Comparison of ENCODE assay signal across 8 mouse cellular contexts in genomic region chrX:50576824-50577223, GRCm38 (mm10).
DNase-seq lines count a peak whose midpoint lies in the region; ATAC-seq and TF ChIP-seq lines count a peak whose summit lies in the region.

No protein-coding gene starts in this region.

- H3K4me2 ChIP-seq in forebrain, postnatal 0 days (ENCODE audit: low read depth), result peak overlapping the region; percentile 31
- 0 out of 2 replicates have a peak overlapping the region, but pooled peaks have one; percentile 30 for H3K4me2 ChIP-seq in intestine, embryonic 15.5 days (replicated peaks)
- peak overlapping the region; percentile 20; the same call in 1 of the 2 replicates for H3K4me2 ChIP-seq in liver, embryonic 16.5 days (ENCODE audit: low read depth, low read length)

- 49% methylated on average over 7 of the region's 7 CpGs for WGBS in forebrain, postnatal 0 days
- WGBS in intestine, embryonic 15.5 days, result 57% methylated on average over 7 of the region's 7 CpGs
- 33% methylated on average over 7 of the region's 7 CpGs for WGBS in liver, embryonic 16.5 days (ENCODE audit: insufficient replicate concordance)

- TF ChIP-seq CTCF in forebrain, postnatal 0 days (IDR thresholded peaks at IDR 0.05; ENCODE audit: low read depth), result peak; percentile 53

- H3K36me3 ChIP-seq in forebrain, postnatal 0 days (ENCODE audit: insufficient read depth), result 0 out of 2 replicates have a peak, but pooled peaks cover 4% of the 10 kb centered on the region
- no peaks in the 10 kb centered on the region for H3K36me3 ChIP-seq in intestine, embryonic 15.5 days
- no peaks in the 10 kb centered on the region for H3K36me3 ChIP-seq in liver, embryonic 16.5 days (ENCODE audit: control insufficient read depth, insufficient read depth)

- ATAC-seq in forebrain, postnatal 0 days, result no peak; the same call in 1 of the 2 replicates
- 0 out of 2 replicates have a peak, but pooled peaks have one; percentile 15 for ATAC-seq in intestine, embryonic 15.5 days
- no peak for ATAC-seq in liver, embryonic 16.5 days (ENCODE audit: low read depth)
- no peak for ATAC-seq in inflammation-experienced regulatory T-cells, adult 6 months

- no peaks in the 10 kb centered on the region for H3K9me3 ChIP-seq in forebrain, postnatal 0 days (ENCODE audit: low read length)
- no peaks in the 10 kb centered on the region for H3K9me3 ChIP-seq in intestine, embryonic 15.5 days
- H3K9me3 ChIP-seq in liver, embryonic 16.5 days (replicated peaks; ENCODE audit: control insufficient read depth, low read length), result no peaks in the 10 kb centered on the region

- H3K27me3 ChIP-seq in forebrain, postnatal 0 days (ENCODE audit: insufficient read depth, low read length), result no peaks in the 10 kb centered on the region
- H3K27me3 ChIP-seq in intestine, embryonic 15.5 days (replicated peaks), result no peaks in the 10 kb centered on the region
- H3K27me3 ChIP-seq in liver, embryonic 16.5 days (ENCODE audit: control insufficient read depth, insufficient read depth, low read depth, low read length), result no peaks in the 10 kb centered on the region

- H3K4me1 ChIP-seq in forebrain, postnatal 0 days (ENCODE audit: insufficient read depth), result no peaks in the 10 kb centered on the region
- H3K4me1 ChIP-seq in intestine, embryonic 15.5 days (replicated peaks), result no peaks in the 10 kb centered on the region
- H3K4me1 ChIP-seq in liver, embryonic 16.5 days (ENCODE audit: control insufficient read depth, low read depth, low read length), result no peaks in the 10 kb centered on the region

- H3K4me3 ChIP-seq in forebrain, postnatal 0 days (ENCODE audit: low read depth, low read length), result no peak overlapping the region
- 0 out of 2 replicates have a peak overlapping the region, but pooled peaks have one; percentile 14 for H3K4me3 ChIP-seq in intestine, embryonic 15.5 days (replicated peaks)
- peak overlapping the region; percentile 29; the same call in 1 of the 2 replicates for H3K4me3 ChIP-seq in liver, embryonic 16.5 days (ENCODE audit: low read depth, low read length)

- DNase-seq in kidney, adult 9 months, result peak; percentile 4
- no peak for DNase-seq in kidney, postnatal 10 days
- peak; percentile 32 for DNase-seq in brain, adult 2 months (ENCODE audit: low read depth, low spot score)
- peak; percentile 80 for DNase-seq in forebrain, postnatal 0 days
- DNase-seq in ovary, postnatal 10 days (ENCODE audit: low spot score), result peak; percentile 80

- no peak overlapping the region for H3K27ac ChIP-seq in forebrain, postnatal 0 days (ENCODE audit: low read depth, low read length)
- H3K27ac ChIP-seq in intestine, embryonic 15.5 days, result no peak overlapping the region
- no peak overlapping the region for H3K27ac ChIP-seq in liver, embryonic 16.5 days (ENCODE audit: low read length)

- no peak overlapping the region for H3K9ac ChIP-seq in forebrain, postnatal 0 days
- H3K9ac ChIP-seq in intestine, embryonic 15.5 days, result no peak overlapping the region
- H3K9ac ChIP-seq in liver, embryonic 16.5 days (ENCODE audit: low read depth, low read length), result no peak overlapping the region
